Mouse (Mus musculus): ENCODE measurements around the gene Cav3.

The Cav3 gene

GRCm38 (mm10) chr6:112495219-112495618 is 35.9 kb downstream of the Cav3 start:
- DNase-seq = no peak

- no peak for DNase-seq
Observed at GRCm38 (mm10) chr6:112496291-112497060, 37.2 kb downstream of the Cav3 start.

DNA sequence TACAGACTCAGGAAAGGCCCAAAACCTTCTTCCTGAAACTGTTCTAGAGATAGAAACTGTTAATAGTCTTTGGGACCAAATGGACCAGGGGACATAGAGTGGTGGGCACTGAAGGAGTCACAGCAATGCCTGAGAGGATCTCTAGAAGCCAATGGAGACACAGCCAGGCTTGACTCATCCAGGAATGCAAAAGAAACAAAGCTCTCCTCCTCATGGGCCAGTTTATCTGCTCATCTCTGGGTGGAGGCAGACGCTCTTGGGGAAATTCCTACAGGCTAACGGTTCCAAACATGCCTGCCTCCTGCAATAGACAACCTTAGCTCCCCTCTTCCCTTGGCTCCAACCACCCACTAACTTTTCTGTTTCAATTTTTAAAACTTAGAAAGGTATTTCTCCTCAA is 38.2 kb downstream of the Cav3 start:
- no peak for DNase-seq

DNA sequence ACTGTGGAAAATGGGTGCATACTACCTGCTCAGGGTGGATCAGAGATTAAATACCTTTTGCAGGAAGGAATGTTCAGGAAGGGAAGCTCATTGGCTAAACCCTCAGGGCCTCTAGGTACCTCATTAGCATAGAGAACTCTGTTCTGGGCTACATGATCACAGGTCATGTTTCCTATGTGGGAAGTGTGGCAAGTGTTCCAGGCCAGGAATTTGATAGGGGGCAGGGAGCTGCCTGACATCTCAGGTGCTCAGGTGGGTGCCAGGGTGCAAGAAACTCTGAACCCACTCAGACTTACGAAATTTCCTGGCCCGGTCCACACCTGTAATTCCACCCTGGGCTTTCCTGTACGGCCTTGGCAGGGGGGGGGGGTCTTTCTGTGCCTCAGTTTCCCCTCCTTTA is 39.4 kb downstream of the Cav3 start:
- DNase-seq = no peak

DNA sequence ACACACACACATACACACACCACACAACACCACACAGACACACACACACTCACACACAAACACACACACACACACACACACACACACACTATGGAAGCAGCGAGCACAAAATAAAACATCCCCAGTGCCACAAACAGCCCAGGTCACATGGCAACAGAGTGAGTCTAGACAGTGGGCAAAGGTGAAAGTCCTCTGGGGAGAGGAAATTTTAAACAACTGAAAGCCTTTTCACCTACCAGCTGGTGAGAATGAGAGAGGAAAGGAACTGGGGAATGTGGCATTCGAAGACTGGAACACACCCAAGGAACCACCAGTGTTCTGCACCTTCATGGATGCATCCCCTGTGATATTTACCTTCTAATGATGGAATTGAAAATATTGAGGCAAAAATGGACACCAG is 40.2 kb downstream of the Cav3 start:
- DNase-seq = no peak

DNA sequence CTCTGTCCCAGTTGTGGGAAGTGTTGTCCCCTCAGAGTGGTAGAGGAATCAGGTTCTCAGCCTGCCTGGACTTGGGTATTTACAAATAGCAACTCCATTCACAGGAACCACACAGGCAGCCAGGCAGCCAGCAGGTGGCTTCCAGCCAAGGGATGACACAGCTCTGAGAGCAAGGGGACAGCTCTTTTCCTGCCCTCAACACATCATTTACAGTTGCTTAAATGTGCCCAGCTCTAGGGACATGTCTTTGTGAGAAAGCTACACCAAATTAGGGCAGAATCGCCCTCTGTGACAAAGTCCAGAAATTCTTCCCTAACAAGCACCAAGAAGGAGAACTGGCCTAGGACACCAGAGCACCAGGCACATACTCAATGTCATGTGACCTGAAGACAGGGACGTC is 41.9 kb downstream of the Cav3 start:
- DNase-seq = no peak

DNA sequence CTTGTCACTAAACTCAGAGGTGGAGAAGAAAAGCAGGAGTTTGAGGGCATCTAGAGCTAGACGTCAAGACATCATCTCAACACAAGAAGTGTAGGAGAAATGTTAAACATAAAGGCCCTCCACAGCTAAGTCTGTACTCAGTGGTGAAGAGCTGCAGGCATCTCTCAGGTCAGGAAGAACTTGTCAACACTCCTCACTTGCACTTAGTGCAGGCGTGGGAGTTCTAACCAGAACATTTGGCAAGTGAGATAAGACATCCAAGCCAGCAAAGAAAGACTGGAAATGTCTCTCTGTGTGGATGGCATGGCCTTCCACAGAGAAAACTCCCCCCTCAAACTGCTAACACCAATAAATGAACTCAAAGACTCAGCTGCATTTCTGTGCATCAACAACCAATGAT is 48.3 kb downstream of the Cav3 start:
- no peak for DNase-seq

DNA sequence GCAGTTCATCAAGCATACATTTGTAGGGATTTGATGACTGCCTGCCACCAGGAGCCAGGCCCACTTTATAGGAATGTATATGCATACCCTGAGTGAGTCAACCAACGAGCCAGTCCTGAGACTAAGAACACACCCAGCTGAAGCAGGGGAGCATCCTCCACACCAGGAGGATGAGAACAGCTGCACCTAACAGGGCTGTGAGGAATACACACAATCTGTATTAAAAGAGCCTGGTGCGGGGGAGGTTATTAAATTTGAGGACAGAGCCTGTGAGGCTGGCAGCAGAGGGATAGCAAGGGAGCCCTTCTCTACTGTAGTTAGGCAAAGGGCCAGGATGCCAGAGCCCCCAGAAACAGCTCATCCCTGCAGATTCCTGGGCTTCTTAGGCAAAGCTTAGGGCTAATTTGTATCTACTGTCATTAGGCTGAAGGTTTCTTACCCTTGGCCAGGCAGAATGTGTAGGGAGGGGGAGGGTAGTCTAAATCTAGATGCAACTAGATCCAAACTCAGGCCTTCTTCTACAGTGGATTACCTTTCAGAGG is 50.4 kb downstream of the Cav3 start:
- DNase-seq = no peak

DNA sequence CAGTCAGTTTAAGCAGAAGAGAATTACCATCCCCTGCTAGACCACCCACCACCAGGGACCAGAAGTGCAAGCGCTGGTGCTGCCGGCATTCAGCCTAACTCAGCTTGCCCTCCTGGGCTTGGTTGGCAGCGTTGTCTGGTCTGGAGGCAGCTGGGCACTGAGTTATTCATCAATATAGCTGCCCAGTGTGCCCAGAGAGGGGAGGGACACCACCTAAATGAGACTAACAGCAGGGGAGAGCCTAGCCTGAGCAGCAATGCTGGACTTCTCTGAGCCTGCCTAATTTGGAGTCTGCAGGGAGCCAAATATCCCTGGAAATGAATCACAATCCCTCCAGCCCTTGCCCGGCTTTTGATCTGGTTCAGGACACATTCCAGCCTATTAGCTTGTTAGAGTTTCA is 51.0 kb downstream of the Cav3 start:
- no peak for DNase-seq

DNA sequence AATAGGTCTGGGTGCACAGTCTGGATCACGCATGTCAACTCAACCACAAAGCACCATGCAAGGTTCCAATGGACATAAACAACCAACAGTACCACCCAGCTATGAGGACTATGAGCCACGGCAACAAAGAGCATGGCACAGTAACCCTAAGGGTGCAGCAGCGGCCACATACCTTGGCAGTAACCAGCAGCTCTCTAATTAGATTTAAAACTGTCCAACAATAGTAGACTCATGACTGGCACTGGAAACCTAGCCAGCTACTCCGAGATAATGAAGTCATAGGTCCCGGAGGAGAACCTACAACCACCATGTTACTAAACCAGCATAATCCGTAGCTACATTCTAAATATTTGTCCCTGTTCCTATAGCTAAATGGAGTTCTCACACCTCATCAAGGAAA is 55.3 kb downstream of the Cav3 start:
- no peak for DNase-seq

DNA sequence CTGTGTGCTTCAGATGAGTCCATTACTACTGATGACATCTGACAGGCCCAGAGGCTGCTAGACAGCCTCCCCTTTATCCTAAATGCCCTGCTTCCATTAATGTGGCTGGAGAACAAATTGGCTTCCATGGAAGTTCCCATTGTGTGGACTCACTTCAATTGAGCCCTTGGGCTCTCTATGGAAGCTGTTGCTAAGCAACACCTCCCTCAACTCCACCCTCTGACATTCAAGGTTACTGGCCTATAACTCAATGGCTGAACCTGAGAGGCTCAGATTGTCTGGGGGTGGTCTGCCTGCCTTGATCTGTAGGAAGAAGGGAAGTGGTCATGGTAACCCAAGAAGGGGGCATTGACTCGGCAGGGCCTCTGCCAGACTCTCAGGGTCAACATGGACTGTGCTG is 57.2 kb downstream of the Cav3 start:
- DNase-seq = no peak

DNA sequence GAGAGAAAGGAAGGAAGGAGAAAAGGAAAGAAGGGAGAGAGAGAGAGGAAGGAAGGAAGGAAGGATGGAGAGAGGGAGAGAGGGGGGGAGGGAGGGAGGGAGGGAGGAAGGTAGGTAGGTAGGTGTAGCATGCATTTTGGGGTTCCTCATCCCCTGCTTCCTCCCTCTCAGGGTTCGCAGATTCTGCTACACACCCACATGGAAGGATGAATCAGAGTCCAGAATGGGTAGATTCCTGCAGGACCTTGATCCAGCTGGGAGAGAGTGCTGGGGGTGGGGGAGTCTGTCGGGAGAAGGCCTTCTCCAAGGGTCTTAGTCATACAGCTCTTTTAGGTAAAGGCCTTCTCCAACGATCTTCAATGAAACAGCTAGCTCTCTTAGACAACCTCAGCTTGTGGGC is 58.3 kb downstream of the Cav3 start:
- no peak for DNase-seq

GRCm38 (mm10) chr6:112517991-112518390 is 58.7 kb downstream of the Cav3 start:
- no peak for DNase-seq

Measured in spleen, adult 18-20 months (tissue).